Mouse (Mus musculus): ENCODE results near the gene Gm17079. TPM values are rescaled to one million over a fixed set of nuclear protein-coding genes. Genes with fewer than 3 reads are reported as not detected.
"Not testable (repeated sequence)": the region's sequence is repeated elsewhere in the genome, so short reads cannot be mapped to it uniquely, and the experiment has no call there.

Gene Gm17079
- total RNA-seq (2012; rRNA removed) (not detected in 2 replicates), polyA plus RNA-seq (2012; ENCODE audit: insufficient read depth in 1 of 2, insufficient read length in 2 of 2, low read depth in 1 of 2, low replicate concordance in 2 of 2, missing spikeins in 1 of 2) (not detected)

GRCm38 (mm10) chr14:51695368-51695767 is at the start of gene Gm17079:
Gene Gm17079 (minus strand): TSS chr14:51695468.
- not testable (repeated sequence) for H3K79me2 ChIP-seq (ENCODE audit: control insufficient read depth, insufficient read depth, low read length, poor library complexity); H3K4me1 ChIP-seq (ENCODE audit: control insufficient read depth in 1 of 2, insufficient read depth in 2 of 2, low read length in 2 of 2); H3K27me3 ChIP-seq (ENCODE audit: control insufficient read depth in 1 of 2, insufficient read depth in 2 of 2, low read length in 2 of 2); H3K4me3 ChIP-seq (ENCODE audit: control insufficient read depth in 1 of 2, insufficient read depth in 1 of 2, low read depth in 2 of 2, low read length in 2 of 2); DNase-seq (ENCODE audit: low read depth, low spot score); H3K9me3 ChIP-seq (replicated peaks; ENCODE audit: insufficient read depth, low read length); H3K36me3 ChIP-seq (ENCODE audit: control insufficient read depth in 1 of 2, insufficient read depth in 2 of 2, low read length in 2 of 2); H3K9ac ChIP-seq (ENCODE audit: control insufficient read depth, low read depth, low read length, poor library complexity, severe bottlenecking); H3K27ac ChIP-seq (ENCODE audit: control insufficient read depth, low read depth, low read length)

GRCm38 (mm10) chr14:51740347-51741170 is 45.3 kb upstream of the Gm17079 start:
- H3K4me1 ChIP-seq (ENCODE audit: control insufficient read depth in 1 of 2, insufficient read depth in 2 of 2, low read length in 2 of 2), result no peaks in the 10 kb centered on the region
- H3K79me2 ChIP-seq (ENCODE audit: control insufficient read depth, insufficient read depth, low read length, poor library complexity), result no peaks in the 10 kb centered on the region
- no peak overlapping the region for H3K27ac ChIP-seq (ENCODE audit: control insufficient read depth, low read depth, low read length)
- no peaks in the 10 kb centered on the region for H3K36me3 ChIP-seq (ENCODE audit: control insufficient read depth in 1 of 2, insufficient read depth in 2 of 2, low read length in 2 of 2)
- no peak for TF ChIP-seq MAFK (IDR thresholded peaks at IDR 0.05; ENCODE audit: borderline replicate concordance, low read depth, low read length)
- TF ChIP-seq CHD2 (IDR thresholded peaks at IDR 0.05; ENCODE audit: low read length), result no peak
- TF ChIP-seq TCF12 (IDR thresholded peaks at IDR 0.05; ENCODE audit: low read depth, low read length), result no peak
- no peak for TF ChIP-seq GABPA (IDR thresholded peaks at IDR 0.05; ENCODE audit: low read depth, low read length)
- no peak for TF ChIP-seq UBTF (IDR thresholded peaks at IDR 0.05; ENCODE audit: borderline replicate concordance, insufficient read depth, low read depth, low read length)
- no peak for TF ChIP-seq RCOR1 (IDR thresholded peaks at IDR 0.05; ENCODE audit: low read depth, low read length)
- no peak for TF ChIP-seq ZKSCAN1 (IDR thresholded peaks at IDR 0.05; ENCODE audit: low read depth, low read length)
- no peak for TF ChIP-seq SIN3A (IDR thresholded peaks at IDR 0.05; ENCODE audit: low read length)
- TF ChIP-seq MEF2A (IDR thresholded peaks at IDR 0.05; ENCODE audit: extremely low read depth, insufficient replicate concordance, low read depth, low read length, poor library complexity, severe bottlenecking), result no peak
- no peak for TF ChIP-seq BHLHE40 (IDR thresholded peaks at IDR 0.05; ENCODE audit: borderline replicate concordance, low read depth, low read length)
- H3K9me3 ChIP-seq (replicated peaks; ENCODE audit: insufficient read depth, low read length), result no peaks in the 10 kb centered on the region
- DNase-seq (ENCODE audit: low read depth, low spot score), result no peak
- no peak overlapping the region for H3K4me3 ChIP-seq (ENCODE audit: control insufficient read depth in 1 of 2, insufficient read depth in 1 of 2, low read depth in 2 of 2, low read length in 2 of 2)
- no peak overlapping the region for H3K9ac ChIP-seq (ENCODE audit: control insufficient read depth, low read depth, low read length, poor library complexity, severe bottlenecking)
- no peaks in the 10 kb centered on the region for H3K27me3 ChIP-seq (ENCODE audit: control insufficient read depth in 1 of 2, insufficient read depth in 2 of 2, low read length in 2 of 2)
